Mouse (Mus musculus): ENCODE measurements around the gene Ank2.

DNA sequence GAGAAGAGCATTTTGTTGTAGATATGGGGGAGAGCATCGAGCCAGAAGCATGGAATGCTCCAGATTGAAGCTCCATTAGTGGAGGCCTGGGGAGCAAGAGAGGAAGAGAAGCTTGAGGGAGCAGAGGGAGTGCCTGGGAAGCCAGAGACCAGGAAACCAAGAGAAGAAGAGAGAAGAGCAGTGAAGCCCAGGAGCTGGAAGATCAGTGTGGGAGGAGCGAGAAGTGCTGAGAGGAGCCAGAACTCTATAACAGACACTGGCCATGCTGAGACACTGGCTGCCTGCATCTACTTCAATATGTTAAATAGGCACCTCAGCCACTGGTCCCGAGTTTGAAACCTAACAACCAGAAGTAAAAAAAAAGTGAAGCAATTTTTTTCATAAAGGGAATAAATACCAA, 234.0 kb downstream of the Ank2 start:
- TF ChIP-seq POLR2A (IDR thresholded peaks at IDR 0.05; ENCODE audit: extremely low read depth, insufficient read depth, low read length) (no peak), CTCF (IDR thresholded peaks at IDR 0.05; ENCODE audit: low read depth, low read length) (no peak)

Measured in liver, adult 2 months (tissue).